Mouse (Mus musculus): ENCODE measurements around the gene Nrip2. TPM values are rescaled to one million over a fixed set of nuclear protein-coding genes. Genes with fewer than 3 reads are reported as not detected.

Nrip2 gene
- polyA plus RNA-seq, 1 experiment from 2014 or later: 2.5 TPM

- peak within 1 kb of the TSS; percentile 88 for H3K4me2 ChIP-seq (ENCODE audit: low read length)
- H3K36me3 ChIP-seq (ENCODE audit: control insufficient read depth, insufficient read depth, low read length): peaks cover 33% of the 10 kb centered on the region
- H3K9ac ChIP-seq (ENCODE audit: low read length): peak within 1 kb of the TSS; percentile 92
- peak; percentile 87 for ATAC-seq (ENCODE audit: insufficient number of reproducible peaks, insufficient read depth, low FRiP score, low read depth)
- WGBS: under 1% methylated on average over 59 of the region's 76 CpGs
- peak within 1 kb of the TSS; percentile 68 to 93 for H3K4me3 ChIP-seq (ENCODE audit: control insufficient read depth in 1 of 2, insufficient read depth in 1 of 2, low read depth in 1 of 2, low read length in 2 of 2)
- H3K9me3 ChIP-seq (ENCODE audit: control insufficient read depth, low read length): no peaks in the 10 kb centered on the region
- H3K27ac ChIP-seq (replicated peaks in 1 of 2; ENCODE audit: control insufficient read depth in 1 of 2, insufficient read depth in 1 of 2, low read depth in 2 of 2, low read length in 2 of 2): peak within 1 kb of the TSS; percentile 87 to 92
- peaks cover 3 to 22% of the 10 kb centered on the region in 2 experiments for H3K4me1 ChIP-seq (ENCODE audit: control insufficient read depth in 2 of 2, insufficient read depth in 2 of 2, low read length in 2 of 2)
- no peaks in the 10 kb centered on the region for H3K27me3 ChIP-seq (ENCODE audit: control insufficient read depth, insufficient read depth, low read length)
Observed at GRCm38 (mm10) chr6:128362381-128363006, 36.6 kb upstream of the Nrip2 start, which contains the start of the genes Rhno1 and Foxm1. Gene Rhno1, minus strand, starts transcription at chr6:128362911. Gene Foxm1, plus strand, starts transcription at chr6:128362967.

- WGBS: under 1% methylated on average over 42 of the region's 46 CpGs
- H3K27me3 ChIP-seq (ENCODE audit: control insufficient read depth, insufficient read depth, low read length): no peaks in the 10 kb centered on the region
- 0 out of 2 replicates have a peak, but pooled peaks have one; percentile 1 for ATAC-seq (ENCODE audit: insufficient number of reproducible peaks, insufficient read depth, low FRiP score, low read depth)
- peak overlapping the region; percentile 68 to 93 for H3K4me3 ChIP-seq (ENCODE audit: control insufficient read depth in 1 of 2, insufficient read depth in 1 of 2, low read depth in 1 of 2, low read length in 2 of 2)
- peaks cover 32% of the 10 kb centered on the region for H3K36me3 ChIP-seq (ENCODE audit: control insufficient read depth, insufficient read depth, low read length)
- H3K27ac ChIP-seq (replicated peaks in 1 of 2; ENCODE audit: control insufficient read depth in 1 of 2, insufficient read depth in 1 of 2, low read depth in 2 of 2, low read length in 2 of 2): peak overlapping the region; percentile 87 to 92
- H3K9ac ChIP-seq (ENCODE audit: low read length): peak overlapping the region; percentile 92
- H3K4me1 ChIP-seq (ENCODE audit: control insufficient read depth in 2 of 2, insufficient read depth in 2 of 2, low read length in 2 of 2): peaks cover 3 to 22% of the 10 kb centered on the region in 2 experiments
- H3K4me2 ChIP-seq (ENCODE audit: low read length): peak overlapping the region; percentile 88
- H3K9me3 ChIP-seq (ENCODE audit: control insufficient read depth, low read length): no peaks in the 10 kb centered on the region
Observed at GRCm38 (mm10) chr6:128363007-128363825, 35.9 kb upstream of the Nrip2 start.

GRCm38 (mm10) chr6:128364721-128365120 lies 34.4 kb upstream of the Nrip2 start:
- peaks cover 3 to 22% of the 10 kb centered on the region in 2 experiments for H3K4me1 ChIP-seq (ENCODE audit: control insufficient read depth in 2 of 2, insufficient read depth in 2 of 2, low read length in 2 of 2)
- no peak overlapping the region for H3K27ac ChIP-seq (replicated peaks in 1 of 2; ENCODE audit: control insufficient read depth in 1 of 2, insufficient read depth in 1 of 2, low read depth in 2 of 2, low read length in 2 of 2)
- H3K36me3 ChIP-seq (ENCODE audit: control insufficient read depth, insufficient read depth, low read length): peaks cover 38% of the 10 kb centered on the region
- H3K9me3 ChIP-seq (ENCODE audit: control insufficient read depth, low read length): no peaks in the 10 kb centered on the region
- H3K4me2 ChIP-seq (ENCODE audit: low read length): no peak overlapping the region; the same call in 1 of the 2 replicates
- ATAC-seq (ENCODE audit: insufficient number of reproducible peaks, insufficient read depth, low FRiP score, low read depth): no peak
- 73% methylated on average over 6 of the region's 6 CpGs for WGBS
- H3K27me3 ChIP-seq (ENCODE audit: control insufficient read depth, insufficient read depth, low read length): no peaks in the 10 kb centered on the region
- no peak overlapping the region for H3K9ac ChIP-seq (ENCODE audit: low read length)
- H3K4me3 ChIP-seq (ENCODE audit: control insufficient read depth in 1 of 2, insufficient read depth in 1 of 2, low read depth in 1 of 2, low read length in 2 of 2): no peak overlapping the region

- Histone ChIP-seq H3K4me2 (ENCODE audit: low read length) (no peak overlapping the region), H3K9me3 (ENCODE audit: control insufficient read depth, low read length) (no peaks in the 10 kb centered on the region), H3K27me3 (ENCODE audit: control insufficient read depth, insufficient read depth, low read length) (no peaks in the 10 kb centered on the region), H3K27ac (replicated peaks in 1 of 2; ENCODE audit: control insufficient read depth in 1 of 2, insufficient read depth in 1 of 2, low read depth in 2 of 2, low read length in 2 of 2) (no peak overlapping the region), H3K4me3 (ENCODE audit: control insufficient read depth in 1 of 2, insufficient read depth in 1 of 2, low read depth in 1 of 2, low read length in 2 of 2) (no peak overlapping the region), H3K36me3 (ENCODE audit: control insufficient read depth, insufficient read depth, low read length) (peaks cover 56% of the 10 kb centered on the region), H3K4me1 (ENCODE audit: control insufficient read depth in 2 of 2, insufficient read depth in 2 of 2, low read length in 2 of 2) (peaks cover 0 to 15% of the 10 kb centered on the region in 2 experiments), H3K9ac (ENCODE audit: low read length) (no peak overlapping the region)
- ATAC-seq (ENCODE audit: insufficient number of reproducible peaks, insufficient read depth, low FRiP score, low read depth): no peak
- 82% methylated on average over 5 of the region's 5 CpGs for WGBS
Observed at GRCm38 (mm10) chr6:128366466-128366865, 32.6 kb upstream of the Nrip2 start.

GRCm38 (mm10) chr6:128370040-128370439 lies 29.1 kb upstream of the Nrip2 start:
- WGBS: 74% methylated on average over 5 of the region's 5 CpGs
- no peak overlapping the region for H3K27ac ChIP-seq (replicated peaks in 1 of 2; ENCODE audit: control insufficient read depth in 1 of 2, insufficient read depth in 1 of 2, low read depth in 2 of 2, low read length in 2 of 2)
- H3K36me3 ChIP-seq (ENCODE audit: control insufficient read depth, insufficient read depth, low read length): peaks cover 91% of the 10 kb centered on the region
- no peaks in the 10 kb centered on the region for H3K27me3 ChIP-seq (ENCODE audit: control insufficient read depth, insufficient read depth, low read length)
- H3K9ac ChIP-seq (ENCODE audit: low read length): no peak overlapping the region
- no peaks in the 10 kb centered on the region for H3K9me3 ChIP-seq (ENCODE audit: control insufficient read depth, low read length)
- no peak for ATAC-seq (ENCODE audit: insufficient number of reproducible peaks, insufficient read depth, low FRiP score, low read depth)
- H3K4me3 ChIP-seq (ENCODE audit: control insufficient read depth in 1 of 2, insufficient read depth in 1 of 2, low read depth in 1 of 2, low read length in 2 of 2): no peak overlapping the region
- H3K4me1 ChIP-seq (ENCODE audit: control insufficient read depth in 2 of 2, insufficient read depth in 2 of 2, low read length in 2 of 2): peaks cover 0 to 2% of the 10 kb centered on the region in 2 experiments; a peak in 2 of 4 replicates
- H3K4me2 ChIP-seq (ENCODE audit: low read length): no peak overlapping the region

- Histone ChIP-seq H3K4me3 (ENCODE audit: control insufficient read depth in 1 of 2, insufficient read depth in 1 of 2, low read depth in 1 of 2, low read length in 2 of 2) (no peak within 1 kb of the TSS), H3K36me3 (ENCODE audit: control insufficient read depth, insufficient read depth, low read length) (peaks cover 62% of the 10 kb centered on the region), H3K4me1 (ENCODE audit: control insufficient read depth in 2 of 2, insufficient read depth in 2 of 2, low read length in 2 of 2) (peaks cover 0 to 4% of the 10 kb centered on the region in 2 experiments; a peak in 1 of 4 replicates), H3K9me3 (ENCODE audit: control insufficient read depth, low read length) (no peaks in the 10 kb centered on the region), H3K4me2 (ENCODE audit: low read length) (no peak within 1 kb of the TSS), H3K9ac (ENCODE audit: low read length) (no peak within 1 kb of the TSS), H3K27me3 (ENCODE audit: control insufficient read depth, insufficient read depth, low read length) (no peaks in the 10 kb centered on the region), H3K27ac (replicated peaks in 1 of 2; ENCODE audit: control insufficient read depth in 1 of 2, insufficient read depth in 1 of 2, low read depth in 2 of 2, low read length in 2 of 2) (no peak within 1 kb of the TSS; a peak in 1 of 4 replicates)
- WGBS: 37% methylated on average over 5 of the region's 6 CpGs
- ATAC-seq (ENCODE audit: insufficient number of reproducible peaks, insufficient read depth, low FRiP score, low read depth): peak; percentile 40; the same call in 1 of the 2 replicates
Observed at GRCm38 (mm10) chr6:128375192-128375591, 23.9 kb upstream of the Nrip2 start, which contains the start of the genes Tex52 and Gm44596. Gene Tex52, plus strand, starts transcription at chr6:128375456. Gene Gm44596, plus strand, starts transcription at chr6:128375503.

- no peak overlapping the region for H3K27ac ChIP-seq (replicated peaks in 1 of 2; ENCODE audit: control insufficient read depth in 1 of 2, insufficient read depth in 1 of 2, low read depth in 2 of 2, low read length in 2 of 2)
- peaks cover 49% of the 10 kb centered on the region for H3K36me3 ChIP-seq (ENCODE audit: control insufficient read depth, insufficient read depth, low read length)
- ATAC-seq (ENCODE audit: insufficient number of reproducible peaks, insufficient read depth, low FRiP score, low read depth): no peak
- H3K9ac ChIP-seq (ENCODE audit: low read length): no peak overlapping the region
- H3K4me3 ChIP-seq (ENCODE audit: control insufficient read depth in 1 of 2, insufficient read depth in 1 of 2, low read depth in 1 of 2, low read length in 2 of 2): no peak overlapping the region
- H3K4me1 ChIP-seq (ENCODE audit: control insufficient read depth in 2 of 2, insufficient read depth in 2 of 2, low read length in 2 of 2): peaks cover 0 to 4% of the 10 kb centered on the region in 2 experiments; a peak in 1 of 4 replicates
- no peaks in the 10 kb centered on the region for H3K27me3 ChIP-seq (ENCODE audit: control insufficient read depth, insufficient read depth, low read length)
- no peaks in the 10 kb centered on the region for H3K9me3 ChIP-seq (ENCODE audit: control insufficient read depth, low read length)
- 90% methylated on average over 17 of the region's 17 CpGs for WGBS
- H3K4me2 ChIP-seq (ENCODE audit: low read length): no peak overlapping the region
Observed at GRCm38 (mm10) chr6:128376371-128377085, 22.6 kb upstream of the Nrip2 start.

Data from heart, embryonic 14.5 days (tissue).